Mouse (Mus musculus) cerebellum, adult 8-10 months (tissue): ENCODE data around the gene 1700010B08Rik.
"Not testable (repeated sequence)": the region's sequence is repeated elsewhere in the genome, so short reads cannot be mapped to it uniquely, and the experiment has no call there.

ENCODE experiments used
- DNase-seq: peaks from one replicate; pipeline ENCODE4 v3.0.0; 2022

The 1700010B08Rik gene

DNA sequence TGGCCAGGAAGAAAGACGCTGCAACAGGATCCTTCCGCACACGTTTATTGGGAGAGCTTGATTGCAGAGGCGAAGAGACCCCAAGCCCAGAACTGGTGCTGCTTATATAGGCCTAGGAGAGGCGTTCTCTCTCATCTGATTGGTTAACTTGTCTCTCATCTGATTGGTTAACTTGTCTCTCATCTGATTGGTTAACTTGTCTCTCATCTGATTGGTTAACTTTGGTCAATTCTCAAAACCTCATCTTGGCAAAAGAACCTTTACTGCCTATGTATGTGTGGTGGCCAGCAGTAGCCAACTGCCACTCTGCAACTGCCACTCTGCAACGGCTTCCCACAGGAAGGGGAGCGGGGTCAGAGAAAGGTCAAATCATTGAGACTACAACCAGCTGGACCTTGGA is at the start of gene 1700010B08Rik:
Gene 1700010B08Rik, plus strand, starts transcription at position 301 of the 400 bp plus-strand sequence.
- DNase-seq: not testable (repeated sequence)

DNA sequence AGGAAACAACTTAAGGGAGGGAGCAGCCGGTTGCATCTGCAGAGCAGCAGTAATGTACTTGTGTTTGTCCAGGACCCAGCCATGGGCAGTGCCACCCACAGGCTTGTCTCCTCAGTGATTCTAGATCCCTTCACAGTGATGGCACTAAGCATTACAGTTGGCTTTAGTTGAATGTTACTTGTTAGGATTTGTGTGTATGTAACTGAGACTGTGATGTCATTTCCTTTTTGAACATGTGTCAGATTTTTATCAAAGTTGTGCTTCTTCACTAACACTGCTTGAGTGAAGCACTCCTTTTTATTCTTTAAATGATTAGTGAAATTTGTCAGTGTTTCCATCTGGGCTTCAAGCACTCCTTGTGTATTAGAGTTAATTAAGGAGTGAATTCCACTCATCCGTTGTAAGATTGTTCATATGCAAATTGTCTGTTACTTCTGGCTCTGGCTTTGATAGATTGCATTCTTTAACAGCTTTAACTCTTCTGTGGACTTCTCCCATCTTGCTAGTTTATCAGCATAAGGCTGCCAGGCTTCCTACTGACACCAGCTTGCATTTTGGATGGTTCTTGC is 46.8 kb upstream of the 1700010B08Rik start:
- DNase-seq: no peak

DNA sequence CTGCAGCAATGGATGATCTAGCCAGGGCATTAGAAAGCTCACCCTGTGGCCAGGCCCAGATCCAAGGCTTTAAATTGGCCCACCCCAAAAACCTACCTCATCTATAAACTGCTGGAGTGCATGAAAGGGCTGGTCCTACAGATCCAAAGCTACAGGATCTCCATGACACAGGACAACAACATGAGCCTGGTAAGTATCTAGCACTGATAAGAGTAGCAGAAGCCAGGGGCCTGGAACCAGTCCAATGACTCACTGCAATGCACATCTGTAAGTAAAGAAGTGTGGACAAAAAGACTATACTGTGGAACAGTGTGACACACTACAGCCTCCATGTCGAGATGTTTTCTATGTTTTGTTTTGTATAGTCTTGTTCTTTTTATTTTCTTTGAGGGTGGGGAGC is 45.7 kb upstream of the 1700010B08Rik start:
- DNase-seq: no peak

DNA sequence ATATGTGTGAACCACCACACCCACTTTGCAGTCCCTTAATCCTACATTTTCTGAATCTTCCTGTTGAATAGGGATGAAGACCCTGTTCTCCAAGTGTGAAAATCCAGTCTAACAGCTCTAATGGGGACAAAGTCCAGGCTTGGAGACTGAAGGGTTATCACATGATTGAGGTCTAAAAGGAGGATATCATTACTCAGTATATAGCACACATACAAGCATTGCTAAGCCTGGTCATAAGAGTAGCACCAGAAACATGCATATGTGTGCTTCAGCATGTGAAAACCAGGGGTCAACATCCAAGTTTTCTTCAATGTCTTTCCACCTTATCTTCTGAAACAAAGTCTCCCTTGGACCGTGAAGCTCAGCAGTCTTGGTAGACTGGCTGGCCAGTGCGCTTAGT is 40.6 kb upstream of the 1700010B08Rik start:
- DNase-seq: no peak

DNA sequence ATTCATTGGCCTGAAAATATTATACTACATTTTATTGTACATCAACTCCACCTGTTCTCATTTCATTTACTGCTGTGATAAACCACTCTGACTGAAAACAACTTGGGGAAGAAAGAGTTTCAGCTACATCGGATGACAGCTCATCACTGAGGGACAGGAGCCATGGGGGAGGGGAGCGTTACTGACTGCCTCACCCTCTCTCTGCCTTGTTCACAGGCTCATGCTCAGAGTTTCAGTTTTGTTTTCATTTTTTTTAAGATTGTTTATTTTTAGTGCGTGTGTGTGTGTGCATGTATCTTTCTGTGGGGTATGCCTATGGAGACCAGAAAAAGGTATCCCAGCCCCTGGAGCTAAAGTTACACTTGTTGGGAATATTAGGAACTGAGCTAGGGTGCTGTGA is 40.0 kb upstream of the 1700010B08Rik start:
- DNase-seq: no peak

DNA sequence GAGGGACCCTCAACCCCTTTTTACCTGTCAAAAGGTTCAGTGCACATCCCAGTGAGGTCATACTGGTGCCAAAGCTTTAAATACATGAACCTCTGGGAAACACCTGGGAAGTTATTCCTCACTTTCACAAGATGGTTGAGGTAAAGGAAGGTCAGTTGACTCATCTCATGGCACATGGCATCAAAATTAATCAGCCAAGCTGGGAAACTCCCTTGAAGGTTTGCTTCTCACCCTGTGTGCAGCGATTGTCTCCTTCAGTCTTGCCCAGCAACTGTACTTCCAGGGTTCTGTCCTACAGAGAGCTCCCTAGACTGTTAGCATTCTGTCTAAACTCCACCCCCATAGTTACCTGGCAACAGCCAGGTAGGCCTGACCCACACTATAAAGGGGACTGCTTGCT is 39.1 kb upstream of the 1700010B08Rik start:
- DNase-seq: no peak

DNA sequence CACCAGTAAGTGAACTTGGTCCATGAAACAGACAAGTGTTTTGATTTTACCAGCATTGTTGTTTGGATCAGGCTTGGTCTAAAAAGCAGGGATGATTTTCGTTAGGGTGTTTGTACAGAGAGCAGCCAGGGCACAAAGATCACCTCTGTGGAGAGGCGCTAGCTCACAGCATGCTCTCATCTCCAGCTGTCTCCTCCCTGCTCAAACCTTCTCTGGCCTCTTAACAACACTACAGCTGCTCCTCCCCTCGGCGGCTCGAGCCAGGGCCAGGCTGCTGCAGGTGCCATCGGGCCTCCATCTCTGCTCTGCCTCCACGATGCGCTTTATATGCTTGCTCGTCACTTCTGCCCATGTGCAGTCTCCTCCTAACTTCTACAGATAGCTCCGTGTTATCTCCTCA is 36.4 kb upstream of the 1700010B08Rik start:
- no peak for DNase-seq

DNA sequence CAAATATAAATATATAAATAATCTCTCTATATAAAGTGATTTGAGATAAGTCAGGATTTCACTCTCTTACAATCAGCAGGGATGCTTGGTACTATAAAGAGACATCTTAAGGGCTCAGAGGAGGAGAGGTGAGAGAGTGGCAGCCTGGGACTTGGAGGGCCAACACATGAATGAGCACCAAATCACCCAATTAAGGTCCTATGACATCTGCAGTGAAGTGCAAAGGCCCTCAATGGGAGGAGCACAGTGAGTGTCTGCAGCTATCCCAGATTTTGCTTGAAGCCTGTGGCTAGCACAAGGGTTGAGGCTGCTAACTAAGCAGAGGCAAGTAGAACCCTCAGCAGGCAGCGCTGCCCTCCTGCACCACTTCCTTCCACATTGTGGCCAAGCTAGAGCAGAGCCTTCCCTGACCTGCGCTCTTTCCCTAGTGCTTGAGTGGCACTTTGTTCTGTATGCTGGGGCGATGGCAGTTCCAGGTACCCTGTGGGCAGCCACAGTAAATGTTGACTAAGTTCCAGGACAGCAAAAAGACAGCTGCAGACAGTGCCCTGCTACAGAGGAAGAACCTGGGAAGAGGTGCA is 33.3 kb upstream of the 1700010B08Rik start:
- DNase-seq: no peak

DNA sequence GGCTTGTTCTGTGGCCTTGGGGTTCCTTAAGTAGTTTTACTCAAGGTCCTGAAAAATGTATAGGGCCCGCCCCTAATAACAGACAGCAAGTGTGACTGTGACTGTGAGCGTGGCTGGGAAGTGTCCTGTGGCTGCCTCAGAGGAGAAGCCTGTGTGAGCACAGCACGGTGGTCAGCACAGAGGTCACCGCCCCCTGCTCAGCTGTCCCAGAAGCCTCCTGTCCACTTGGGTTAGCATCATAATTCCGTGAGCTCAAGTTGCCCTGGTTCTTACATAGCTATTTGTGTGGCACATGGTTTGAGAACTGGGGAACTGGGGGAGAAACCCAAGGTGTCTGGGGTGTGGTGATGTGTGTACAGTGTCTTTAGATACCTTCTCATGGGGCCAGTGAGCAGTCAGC is 31.9 kb upstream of the 1700010B08Rik start:
- no peak for DNase-seq

DNA sequence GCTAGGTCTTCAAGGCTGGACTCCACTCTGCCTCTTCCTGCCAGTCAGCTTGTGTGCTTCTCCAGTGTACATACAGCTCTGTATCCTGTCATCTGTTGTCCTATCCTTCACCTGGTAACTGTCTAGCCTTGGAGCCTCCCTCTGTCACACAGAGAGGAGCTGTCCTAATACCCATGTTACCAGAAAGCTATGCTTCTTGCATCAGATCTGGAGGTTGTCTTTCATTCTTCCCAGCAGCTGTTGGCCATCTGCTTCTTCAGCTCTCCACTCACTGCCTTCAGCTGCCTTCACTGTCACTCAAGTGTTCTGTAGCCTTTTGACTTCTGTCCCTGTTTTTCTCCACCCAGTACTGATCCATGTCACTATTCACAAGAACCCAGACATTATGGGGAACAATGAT is 29.4 kb upstream of the 1700010B08Rik start:
- DNase-seq: no peak

DNA sequence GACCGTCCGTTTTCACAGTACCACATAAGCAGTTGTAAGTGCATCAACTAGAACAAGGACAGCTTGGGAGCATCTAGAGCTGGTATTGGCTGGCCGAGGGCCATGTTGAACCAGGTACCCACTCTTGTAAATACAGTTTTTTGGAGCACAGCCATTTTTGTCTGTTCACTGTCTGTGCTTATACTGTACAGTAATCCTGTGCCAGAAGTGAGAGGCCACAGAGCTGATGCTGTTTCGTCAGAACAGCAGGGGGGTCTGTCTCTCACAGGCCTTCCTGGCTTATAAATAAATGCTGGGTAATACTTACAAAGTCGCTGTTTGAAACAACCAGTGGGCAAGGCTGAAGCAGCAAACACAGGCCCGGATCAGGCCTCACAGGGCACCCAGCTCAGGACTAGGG is 27.5 kb upstream of the 1700010B08Rik start:
- no peak for DNase-seq

DNA sequence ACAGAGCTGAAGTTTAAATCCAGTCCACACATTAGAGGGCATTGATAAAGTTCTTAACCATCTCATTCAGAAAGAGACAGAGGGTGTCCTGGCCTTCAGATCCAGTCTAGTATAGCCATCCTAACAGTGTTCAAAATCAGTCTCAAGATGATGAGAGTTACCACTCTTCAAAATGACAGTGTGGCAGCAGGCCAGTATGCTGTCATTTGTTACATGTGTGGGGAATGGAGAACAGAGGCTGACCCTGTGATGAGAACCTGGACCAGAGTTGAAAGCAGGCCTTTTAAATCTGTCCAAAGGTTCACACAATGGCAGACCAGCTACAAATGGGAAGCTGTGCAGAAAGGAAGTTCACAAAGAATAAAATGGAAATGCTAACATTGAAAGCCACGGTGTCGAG is 26.5 kb upstream of the 1700010B08Rik start:
- DNase-seq: no peak

DNA sequence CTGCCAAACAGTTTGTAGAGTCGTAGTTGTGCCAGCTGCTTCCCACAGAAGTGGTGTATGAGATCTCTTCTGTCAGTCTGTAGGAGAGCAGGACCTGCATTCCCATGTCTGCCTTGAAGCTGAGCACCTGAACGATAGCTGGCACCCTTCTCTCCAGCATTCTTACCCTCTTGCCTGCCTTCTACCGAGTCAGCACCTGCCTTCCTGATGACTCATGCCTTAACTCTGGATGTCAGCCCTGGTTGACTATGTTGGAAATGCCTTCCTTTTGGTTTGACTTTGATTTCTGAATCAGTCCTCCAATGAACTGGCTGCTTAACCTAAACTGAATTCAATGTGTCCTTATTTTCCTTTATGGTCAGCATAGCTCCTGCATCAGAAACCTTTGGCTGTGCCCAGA is 20.4 kb upstream of the 1700010B08Rik start:
- no peak for DNase-seq

DNA sequence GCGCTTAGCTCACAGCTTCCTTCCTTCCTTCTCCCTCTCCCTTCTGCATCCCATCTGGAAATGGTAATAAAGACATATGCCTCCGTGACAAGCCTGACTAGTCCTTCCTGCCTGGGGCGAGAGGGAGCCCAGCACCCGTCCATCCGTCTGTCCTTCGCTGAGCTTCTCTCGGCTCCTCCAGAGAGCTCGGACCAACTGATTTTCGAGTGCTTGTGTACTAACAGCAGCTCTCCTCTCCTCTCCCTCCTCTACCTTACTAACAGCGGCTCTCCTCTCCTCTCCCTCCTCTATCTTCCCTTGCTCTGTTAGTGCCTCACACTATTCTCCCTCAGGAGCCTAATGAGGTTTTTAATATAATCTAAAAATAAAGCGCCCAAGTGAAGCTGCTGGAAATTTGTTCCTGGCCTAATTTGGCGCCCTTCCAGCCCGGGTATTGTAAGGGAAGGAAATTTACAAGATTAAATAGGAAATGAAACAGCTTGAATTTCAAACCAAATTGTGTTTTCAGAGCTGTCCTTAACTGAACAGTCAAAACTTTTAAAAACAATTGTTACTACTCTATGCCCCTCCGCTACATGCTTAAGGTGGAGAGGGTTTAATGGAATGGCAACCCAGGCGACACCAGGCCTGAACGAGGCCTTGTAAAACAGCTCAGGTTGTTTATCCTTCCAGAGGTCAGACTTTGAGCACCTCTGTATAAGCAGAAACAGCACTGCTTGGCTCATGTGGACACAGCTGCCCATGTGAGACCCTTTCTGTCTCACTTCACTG is 16.9 kb upstream of the 1700010B08Rik start:
- DNase-seq: no peak

DNA sequence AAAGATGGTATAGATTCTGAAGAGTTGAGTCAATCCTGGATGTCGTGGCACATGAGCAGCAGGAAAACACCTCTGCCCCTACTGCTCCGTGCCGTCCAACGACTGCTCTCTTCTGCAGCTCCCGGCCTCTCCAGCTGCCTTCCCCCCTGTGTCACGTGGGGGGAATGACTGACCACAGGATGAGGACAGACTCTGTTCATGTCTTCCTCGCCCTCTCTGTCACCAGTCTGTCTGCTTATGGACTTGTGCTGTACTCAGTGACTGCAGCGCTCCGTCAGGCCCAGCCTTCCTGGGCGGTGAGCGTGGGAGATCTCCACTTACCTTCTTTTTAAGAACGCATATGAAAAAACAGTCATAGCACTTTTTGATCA is 16.4 kb upstream of the 1700010B08Rik start:
- DNase-seq: no peak

DNA sequence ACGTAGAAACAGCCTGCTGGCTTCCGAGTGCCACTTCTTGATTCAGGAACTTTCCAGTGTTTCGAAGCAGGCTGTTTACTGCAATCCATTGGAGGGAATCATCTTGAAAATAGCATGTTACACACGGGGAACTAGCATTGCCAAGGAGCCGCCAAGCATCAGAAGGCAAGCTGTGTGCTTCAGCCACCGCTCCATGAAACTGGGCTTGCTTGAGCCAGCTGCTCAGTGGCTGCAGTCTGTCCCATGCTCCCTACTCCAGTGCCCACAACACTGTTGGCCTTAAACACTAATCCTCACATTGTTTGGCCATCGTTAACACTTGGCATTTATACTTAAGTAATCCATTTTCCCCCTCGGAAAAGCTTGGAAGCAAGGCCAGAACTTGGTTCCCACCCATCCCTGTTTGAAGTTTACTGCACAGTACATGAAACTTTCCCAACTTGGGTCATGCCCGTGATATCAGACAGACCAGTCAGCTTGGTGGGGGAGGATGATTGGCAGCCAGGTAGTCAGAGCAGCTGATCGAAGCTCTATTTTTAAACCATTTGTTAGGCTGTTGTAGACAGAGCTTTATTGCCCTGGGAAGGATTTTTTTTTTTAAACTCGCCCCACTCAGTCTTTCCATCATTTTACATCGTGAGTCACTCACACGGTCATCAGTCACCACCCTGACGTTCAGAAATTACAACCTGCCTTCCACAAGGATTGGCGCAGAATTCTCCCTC is 13.2 kb upstream of the 1700010B08Rik start:
- no peak for DNase-seq

DNA sequence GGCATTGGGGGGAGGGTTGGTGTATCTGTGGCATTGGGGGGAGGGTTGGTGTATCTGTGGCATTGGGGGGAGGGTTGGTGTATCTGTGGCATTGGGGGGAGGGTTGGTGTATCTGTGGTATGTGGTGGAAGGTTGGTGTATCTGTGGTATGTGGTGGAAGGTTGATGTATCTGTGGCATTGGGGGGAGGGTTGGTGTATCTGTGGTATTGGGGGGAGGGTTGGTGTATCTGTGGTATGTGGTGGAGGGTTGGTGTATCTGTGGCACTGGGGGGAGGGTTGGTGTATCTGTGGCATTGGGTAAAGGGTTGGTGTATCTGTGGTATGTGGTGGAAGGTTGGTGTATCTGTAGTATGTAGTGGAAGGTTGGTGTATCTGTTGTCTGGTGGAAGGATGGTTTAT is 11.6 kb upstream of the 1700010B08Rik start:
- not testable (repeated sequence) for DNase-seq

DNA sequence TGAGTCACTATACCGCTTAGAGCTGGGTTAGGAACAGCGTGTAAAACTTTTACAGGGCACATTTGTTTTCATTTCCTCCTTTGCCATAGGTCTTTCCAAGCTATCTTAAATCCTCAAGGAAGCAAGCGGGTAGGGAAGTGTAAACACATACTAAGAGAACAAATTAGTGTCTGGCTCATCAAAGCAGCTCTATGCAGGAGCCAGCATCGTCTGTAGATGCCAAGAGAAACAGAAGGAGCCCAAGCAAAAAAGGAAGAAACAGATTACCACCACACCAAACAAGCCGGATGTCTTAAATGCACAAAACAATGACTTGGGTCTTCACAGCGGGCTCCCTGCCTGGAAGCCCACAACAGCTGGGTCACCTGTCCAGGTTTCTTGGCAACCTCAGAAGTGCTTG is 9.0 kb upstream of the 1700010B08Rik start:
- DNase-seq: no peak

DNA sequence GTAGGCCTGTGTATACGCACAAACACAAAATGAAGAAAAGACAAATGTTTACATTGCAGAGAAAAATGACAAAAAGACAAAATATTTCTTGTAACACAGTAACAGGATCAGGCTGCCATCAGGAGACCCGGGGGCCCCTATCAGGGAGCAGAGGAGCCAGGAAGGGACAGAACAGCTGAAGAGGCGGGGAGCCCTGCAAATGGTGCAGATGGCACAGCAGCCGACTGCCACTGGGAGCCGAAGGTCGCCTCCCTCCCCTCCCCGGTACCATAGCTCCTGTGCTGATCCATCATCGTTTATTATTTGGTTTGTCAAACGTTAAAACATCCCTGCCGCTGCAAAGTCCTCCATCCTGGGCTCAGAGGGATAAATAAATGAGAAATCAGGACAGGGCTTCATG is 6.6 kb upstream of the 1700010B08Rik start:
- DNase-seq: no peak

DNA sequence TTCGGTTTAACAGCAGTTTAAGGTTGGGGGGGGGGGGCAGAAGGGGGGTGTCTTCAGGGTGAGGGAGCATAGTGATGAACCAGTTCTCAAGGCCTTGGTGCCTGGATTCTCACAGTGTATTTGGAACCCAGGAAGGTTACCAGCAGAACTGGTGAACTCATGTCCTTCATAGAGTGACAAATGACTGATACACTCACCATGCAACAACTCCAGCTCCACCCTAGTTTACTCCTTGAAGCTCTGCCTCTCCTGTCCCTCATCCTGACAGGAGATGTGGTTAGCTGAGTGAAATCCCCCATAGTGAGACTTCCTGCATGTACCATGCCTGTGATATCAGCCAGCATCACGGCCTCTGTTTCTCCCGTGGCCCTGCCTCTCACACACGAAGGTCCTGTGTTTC is 6.0 kb upstream of the 1700010B08Rik start:
- DNase-seq: no peak

DNA sequence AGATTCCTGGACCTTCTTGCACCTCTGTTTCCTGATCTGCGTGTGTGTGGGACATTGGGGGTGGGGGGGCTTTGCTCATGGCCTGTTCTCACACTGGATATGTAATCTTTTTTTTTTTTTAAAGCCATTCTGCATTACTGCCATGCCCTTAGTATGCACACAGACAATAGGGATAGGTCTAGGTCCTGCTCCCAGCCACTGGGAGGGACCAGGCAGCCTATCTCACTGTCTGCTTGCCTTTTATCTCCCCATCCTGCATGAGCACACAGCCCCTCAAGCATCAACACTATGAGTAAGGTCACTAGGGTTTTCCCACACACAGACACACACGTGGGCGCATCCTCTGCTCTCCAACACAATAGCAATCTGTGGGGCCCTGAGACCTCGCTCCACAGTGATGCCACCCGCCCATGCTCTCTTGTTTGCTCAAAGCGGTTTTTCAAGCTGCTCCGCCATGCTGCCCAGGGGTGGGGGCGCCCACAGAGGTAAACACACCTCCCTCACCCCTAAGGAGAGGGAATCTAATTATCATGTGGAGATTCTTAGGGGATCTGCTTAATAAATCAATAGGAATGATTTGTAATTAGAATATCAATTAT is 4.5 kb upstream of the 1700010B08Rik start:
- no peak for DNase-seq

DNA sequence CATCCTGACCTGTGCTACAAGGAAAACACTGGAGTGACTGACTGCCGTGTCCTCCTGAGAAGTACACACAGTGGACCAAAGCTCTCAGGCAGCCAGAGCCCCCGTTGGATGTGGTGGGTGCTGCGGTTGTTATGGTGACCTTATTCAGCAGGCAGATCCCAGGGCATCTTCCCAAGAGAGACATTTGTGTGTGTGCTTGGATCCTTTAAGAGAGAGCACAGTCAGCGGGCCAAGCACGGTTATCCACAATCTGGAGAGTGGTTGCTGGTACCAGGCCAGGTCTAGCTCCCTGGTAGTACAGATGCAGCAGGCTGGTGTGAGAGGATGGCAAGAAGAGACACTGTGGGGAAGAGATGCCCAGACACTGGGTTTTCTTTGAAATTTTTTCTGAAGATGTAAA is 2.2 kb upstream of the 1700010B08Rik start:
- no peak for DNase-seq

DNA sequence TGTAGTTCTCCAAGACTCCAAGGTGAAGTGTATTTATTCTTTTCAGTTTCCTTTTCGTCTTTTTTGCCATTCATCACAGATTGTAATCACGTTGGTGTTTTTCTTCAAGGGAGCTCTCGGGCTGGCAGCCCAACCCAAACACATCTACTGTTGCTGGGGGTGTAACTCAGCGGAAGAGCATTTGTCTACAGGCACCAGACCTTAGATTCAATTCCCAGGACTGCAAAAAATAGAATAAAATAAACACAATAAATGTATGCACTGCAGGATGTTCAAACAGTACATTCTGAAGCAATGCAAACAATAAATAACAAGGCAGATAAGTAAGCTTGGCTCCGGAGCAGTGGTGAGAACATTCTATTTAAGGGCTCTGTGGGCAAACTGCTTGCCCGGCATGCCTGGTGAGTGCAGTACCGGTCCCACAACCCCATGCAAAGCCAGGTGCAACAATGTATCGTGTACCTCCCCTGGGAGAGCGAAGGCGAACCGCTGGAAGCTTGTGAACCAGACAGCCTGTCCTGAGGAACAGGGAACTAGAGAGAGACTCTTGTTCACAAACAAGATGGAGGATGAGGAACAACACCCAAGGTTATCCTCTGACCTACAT is 3.1 kb downstream of the 1700010B08Rik start:
- DNase-seq: no peak
